Mouse (Mus musculus) monocyte, adult 2 months (primary cell): ENCODE measurements around the gene Sod3.

Experiments
- DNase-seq, 2 experiments: peaks; one replicate each; pipeline ENCODE4 v3.0.0; 2022; ENCODE audit warnings: low spot score in 2 of 2, low read depth in 1 of 2

Gene Sod3

GRCm38 (mm10) chr5:52363468-52364150 is at the start of gene Sod3:
TSS of gene Sod3 (plus strand) at chr5:52363791.
- DNase-seq = no peak

- DNase-seq = no peak
Measured at GRCm38 (mm10) chr5:52316926-52317325, 46.7 kb upstream of the Sod3 start.

GRCm38 (mm10) chr5:52319499-52319898 is 44.1 kb upstream of the Sod3 start:
- no peak for DNase-seq

GRCm38 (mm10) chr5:52332120-52332519 is 31.5 kb upstream of the Sod3 start:
- DNase-seq = no peak

GRCm38 (mm10) chr5:52335590-52335989 is 28.0 kb upstream of the Sod3 start:
- DNase-seq = no peak

- no peak for DNase-seq
Measured at GRCm38 (mm10) chr5:52339134-52339533, 24.5 kb upstream of the Sod3 start.

- DNase-seq = no peak
Measured at GRCm38 (mm10) chr5:52346890-52347289, 16.7 kb upstream of the Sod3 start.

GRCm38 (mm10) chr5:52350451-52350850 is 13.1 kb upstream of the Sod3 start:
- no peak for DNase-seq

- no peak for DNase-seq
Measured at GRCm38 (mm10) chr5:52351561-52351960, 12.0 kb upstream of the Sod3 start.

- no peak for DNase-seq
Measured at GRCm38 (mm10) chr5:52352730-52353129, 10.9 kb upstream of the Sod3 start.

- DNase-seq = no peak
Measured at GRCm38 (mm10) chr5:52354441-52354840, 9.2 kb upstream of the Sod3 start.

- peak; percentile 15 to 45 for DNase-seq
Measured at GRCm38 (mm10) chr5:52355612-52356011, 8.0 kb upstream of the Sod3 start.

- DNase-seq = no peak
Measured at GRCm38 (mm10) chr5:52357175-52357754, 6.3 kb upstream of the Sod3 start.

- DNase-seq = no peak
Measured at GRCm38 (mm10) chr5:52358120-52358519, 5.5 kb upstream of the Sod3 start.

GRCm38 (mm10) chr5:52360286-52361049 is 3.1 kb upstream of the Sod3 start:
- no peak for DNase-seq

GRCm38 (mm10) chr5:52362776-52363467 is 669 bp upstream of the Sod3 start:
- no peak for DNase-seq

GRCm38 (mm10) chr5:52364521-52364920 is 930 bp downstream of the Sod3 start:
- DNase-seq = no peak

GRCm38 (mm10) chr5:52365930-52366329 is 2.3 kb downstream of the Sod3 start:
- no peak for DNase-seq

- DNase-seq = no peak
Measured at GRCm38 (mm10) chr5:52366661-52367060, 3.1 kb downstream of the Sod3 start.

GRCm38 (mm10) chr5:52367866-52368840 is 4.6 kb downstream of the Sod3 start:
- no peak for DNase-seq
